Mouse (Mus musculus): ENCODE measurements around the gene Hap1. TPM values are rescaled to one million over a fixed set of nuclear protein-coding genes. Genes with fewer than 3 reads are reported as not detected.

Hap1 gene
- polyA plus RNA-seq, 1 experiment: 1.0 TPM

DNA sequence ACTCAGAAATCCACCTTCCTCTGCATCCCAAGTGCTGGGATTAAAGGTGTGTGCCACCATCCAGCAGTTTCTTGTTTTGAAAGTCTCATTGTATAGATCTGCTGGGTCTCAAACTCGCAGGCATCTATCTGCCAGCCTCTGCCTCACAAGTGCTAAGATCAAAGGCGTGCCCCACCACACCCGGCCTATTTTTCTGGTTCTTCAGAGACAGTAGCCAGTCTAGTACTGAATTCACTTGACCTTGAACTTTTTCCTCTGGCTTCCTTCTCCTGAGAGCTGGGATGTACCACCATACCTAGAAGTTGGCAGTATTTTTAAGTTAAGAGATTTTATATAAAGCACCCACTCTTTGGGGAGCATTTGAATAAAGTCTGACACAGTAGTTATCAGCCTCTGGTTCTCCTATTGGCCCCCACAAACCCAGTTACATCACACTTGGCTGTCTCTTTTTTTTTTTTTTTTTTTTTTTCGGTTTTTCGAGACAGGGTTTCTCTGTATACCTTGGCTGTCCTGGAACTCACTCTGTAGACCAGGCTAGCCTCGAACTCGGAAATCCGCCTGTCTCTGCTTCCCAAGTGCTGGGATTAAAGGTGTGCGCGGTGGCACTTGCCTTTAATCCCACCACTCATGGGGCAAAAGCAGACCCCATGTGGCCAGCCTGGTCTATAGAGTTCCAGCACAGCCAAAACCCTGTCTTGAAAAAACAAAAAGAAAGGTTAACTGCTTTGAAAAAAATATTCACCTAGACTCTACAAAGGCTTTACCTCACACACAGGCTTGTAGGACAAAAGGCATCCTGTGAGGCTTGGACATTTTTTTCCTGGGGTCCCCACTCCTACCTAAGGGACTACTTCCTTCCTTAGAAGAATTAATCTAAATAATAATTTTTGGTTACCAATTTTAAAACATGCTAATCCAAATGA lies 37.1 kb downstream of the Hap1 start:
- Histone ChIP-seq H3K79me2 (ENCODE audit: control insufficient read depth, insufficient read depth) (peaks cover 9% of the 10 kb centered on the region), H3K36me3 (ENCODE audit: control insufficient read depth, insufficient read depth) (peaks cover 26% of the 10 kb centered on the region), H3K4me3 (peak overlapping the region; percentile 95), H3ac (ENCODE audit: control insufficient read depth, insufficient read length) (no peak overlapping the region), H3K27me3 (ENCODE audit: control insufficient read depth, insufficient read depth, insufficient read length) (peaks cover 4% of the 10 kb centered on the region), H3K4me2 (ENCODE audit: low read depth) (peak overlapping the region; percentile 94)
- TF ChIP-seq CEBPB (IDR thresholded peaks at IDR 0.05; ENCODE audit: insufficient read depth, poor library complexity, severe bottlenecking): no peak

DNA sequence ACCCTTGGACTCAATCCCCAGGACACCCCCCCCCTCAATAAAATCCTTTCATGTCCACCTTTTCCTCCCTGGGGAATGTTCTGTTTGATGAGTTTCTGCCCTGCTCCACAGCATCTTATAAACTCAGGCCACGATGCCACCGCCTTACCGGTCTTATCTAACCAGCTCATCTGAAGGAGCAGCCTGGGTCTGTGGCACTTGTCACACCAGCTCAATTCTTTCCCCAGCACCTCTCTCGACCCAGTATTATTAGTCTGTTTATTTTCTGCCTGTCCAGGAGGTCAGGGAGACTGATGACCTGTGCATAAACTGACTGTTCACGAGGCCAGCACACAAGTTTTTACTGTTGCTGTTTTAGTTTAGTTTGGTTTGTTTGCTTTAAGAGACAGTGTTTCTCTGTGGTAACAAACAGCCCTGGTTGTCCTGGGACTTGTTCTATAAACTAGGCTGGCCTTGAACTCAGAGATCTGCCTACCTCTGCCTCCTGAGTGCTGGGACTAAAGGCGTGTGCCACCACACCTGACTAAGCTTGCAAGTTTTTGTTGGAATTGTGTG lies 38.0 kb downstream of the Hap1 start:
- H3ac ChIP-seq (ENCODE audit: control insufficient read depth, insufficient read length): no peak overlapping the region
- TF ChIP-seq SRF (IDR thresholded peaks at IDR 0.05; ENCODE audit: control insufficient read depth, insufficient read length, low read depth): no peak
- TF ChIP-seq POLR2AphosphoS2 (IDR thresholded peaks at IDR 0.05; ENCODE audit: insufficient read length, low read depth): no peak
- no peak for TF ChIP-seq POLR2A (IDR thresholded peaks at IDR 0.05; ENCODE audit: insufficient read length, low read depth)
- no peak for TF ChIP-seq USF1 (IDR thresholded peaks at IDR 0.05; ENCODE audit: low read depth)
- TF ChIP-seq MYOD1 (IDR thresholded peaks at IDR 0.05; ENCODE audit: control insufficient read depth in 1 of 3, insufficient read length in 2 of 3, low read depth in 2 of 3): no peak
- no peak for TF ChIP-seq MYOG (IDR thresholded peaks at IDR 0.05; ENCODE audit: control insufficient read depth in 1 of 3, insufficient read depth in 1 of 3, insufficient read length in 2 of 3, low read depth in 2 of 3)
- no peak for TF ChIP-seq REST (IDR thresholded peaks at IDR 0.05; ENCODE audit: insufficient read depth, insufficient read length)
- no peak for TF ChIP-seq CEBPB (IDR thresholded peaks at IDR 0.05; ENCODE audit: insufficient read depth, poor library complexity, severe bottlenecking)
- peaks cover 4% of the 10 kb centered on the region for H3K27me3 ChIP-seq (ENCODE audit: control insufficient read depth, insufficient read depth, insufficient read length)
- no peak overlapping the region for H3K4me3 ChIP-seq
- H3K79me2 ChIP-seq (ENCODE audit: control insufficient read depth, insufficient read depth): peaks cover 9% of the 10 kb centered on the region
- no peak overlapping the region for H3K4me2 ChIP-seq (ENCODE audit: low read depth)
- peaks cover 23% of the 10 kb centered on the region for H3K36me3 ChIP-seq (ENCODE audit: control insufficient read depth, insufficient read depth)

DNA sequence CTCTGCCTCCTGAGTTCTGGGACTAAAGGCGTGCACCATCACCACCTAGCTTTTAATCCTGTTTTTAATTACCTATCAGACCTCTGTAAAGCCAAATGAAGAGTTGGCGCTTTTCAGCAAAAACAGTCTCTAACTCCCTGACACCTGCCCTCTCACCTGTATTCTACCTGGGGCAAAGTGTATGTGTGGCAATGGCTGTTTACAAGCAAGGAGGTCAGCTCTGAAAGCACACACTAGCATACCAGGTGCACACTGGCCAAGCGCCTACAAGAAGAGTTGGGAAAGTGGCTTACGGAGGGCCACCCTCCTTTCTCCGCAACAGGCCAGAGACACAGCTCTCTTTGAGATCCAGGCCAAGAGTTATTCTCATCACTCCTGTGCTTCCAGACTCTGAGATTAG lies 40.5 kb downstream of the Hap1 start:
- H3K4me2 ChIP-seq (ENCODE audit: low read depth): no peak overlapping the region
- peaks cover under 1% of the 10 kb centered on the region for H3K36me3 ChIP-seq (ENCODE audit: control insufficient read depth, insufficient read depth)
- H3K79me2 ChIP-seq (ENCODE audit: control insufficient read depth, insufficient read depth): no peaks in the 10 kb centered on the region
- no peak overlapping the region for H3ac ChIP-seq (ENCODE audit: control insufficient read depth, insufficient read length)
- H3K4me3 ChIP-seq: no peak overlapping the region
- H3K27me3 ChIP-seq (ENCODE audit: control insufficient read depth, insufficient read depth, insufficient read length): peaks cover 4% of the 10 kb centered on the region
- no peak for TF ChIP-seq MAX (IDR thresholded peaks at IDR 0.05; ENCODE audit: low read depth)
- no peak for TF ChIP-seq TCF3 (IDR thresholded peaks at IDR 0.05; ENCODE audit: insufficient read length, low read depth)
- no peak for TF ChIP-seq E2F4 (IDR thresholded peaks at IDR 0.05; ENCODE audit: insufficient read depth)
- no peak for TF ChIP-seq POLR2A (IDR thresholded peaks at IDR 0.05; ENCODE audit: insufficient read length, low read depth)
- no peak for TF ChIP-seq SRF (IDR thresholded peaks at IDR 0.05; ENCODE audit: control insufficient read depth, insufficient read length, low read depth)
- TF ChIP-seq USF1 (IDR thresholded peaks at IDR 0.05; ENCODE audit: low read depth): no peak
- no peak for TF ChIP-seq CEBPB (IDR thresholded peaks at IDR 0.05; ENCODE audit: insufficient read depth, poor library complexity, severe bottlenecking)
- TF ChIP-seq MYOG (IDR thresholded peaks at IDR 0.05; ENCODE audit: control insufficient read depth in 1 of 3, insufficient read depth in 1 of 3, insufficient read length in 2 of 3, low read depth in 2 of 3): no peak
- no peak for TF ChIP-seq REST (IDR thresholded peaks at IDR 0.05; ENCODE audit: insufficient read depth, insufficient read length)
- TF ChIP-seq MYOD1 (IDR thresholded peaks at IDR 0.05; ENCODE audit: control insufficient read depth in 1 of 3, insufficient read length in 2 of 3, low read depth in 2 of 3): no peak
- TF ChIP-seq POLR2AphosphoS2 (IDR thresholded peaks at IDR 0.05; ENCODE audit: insufficient read length, low read depth): no peak
- TF ChIP-seq TCF12 (IDR thresholded peaks at IDR 0.05; ENCODE audit: insufficient read depth, poor library complexity, severe bottlenecking): no peak

DNA sequence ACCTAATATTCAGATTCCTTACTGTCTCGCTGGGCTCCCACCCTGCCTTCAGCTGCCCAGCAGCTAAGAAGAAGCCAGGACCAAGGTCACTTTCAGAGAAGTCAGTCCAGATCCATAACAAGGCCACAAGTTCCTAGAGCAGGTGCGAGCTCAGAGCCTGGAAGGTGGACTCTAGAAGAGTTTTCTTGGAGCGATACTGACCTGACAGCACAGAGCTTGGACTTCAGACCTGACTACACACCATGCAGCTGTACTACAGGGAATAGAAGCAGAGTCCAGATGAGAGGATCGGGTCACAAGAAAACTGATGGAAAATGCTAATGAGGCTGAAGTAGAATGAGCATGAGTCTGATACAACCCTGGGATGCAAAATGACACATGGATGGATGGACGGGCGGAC lies 42.5 kb downstream of the Hap1 start:
- no peaks in the 10 kb centered on the region for H3K79me2 ChIP-seq (ENCODE audit: control insufficient read depth, insufficient read depth)
- no peak overlapping the region for H3ac ChIP-seq (ENCODE audit: control insufficient read depth, insufficient read length)
- H3K36me3 ChIP-seq (ENCODE audit: control insufficient read depth, insufficient read depth): no peaks in the 10 kb centered on the region
- no peak for TF ChIP-seq MYOD1 (IDR thresholded peaks at IDR 0.05; ENCODE audit: control insufficient read depth in 1 of 3, insufficient read length in 2 of 3, low read depth in 2 of 3)
- no peak for TF ChIP-seq MAX (IDR thresholded peaks at IDR 0.05; ENCODE audit: low read depth)
- no peak for TF ChIP-seq MYOG (IDR thresholded peaks at IDR 0.05; ENCODE audit: control insufficient read depth in 1 of 3, insufficient read depth in 1 of 3, insufficient read length in 2 of 3, low read depth in 2 of 3)
- TF ChIP-seq POLR2AphosphoS2 (IDR thresholded peaks at IDR 0.05; ENCODE audit: insufficient read length, low read depth): no peak
- TF ChIP-seq POLR2A (IDR thresholded peaks at IDR 0.05; ENCODE audit: insufficient read length, low read depth): no peak
- no peak for TF ChIP-seq TCF3 (IDR thresholded peaks at IDR 0.05; ENCODE audit: insufficient read length, low read depth)
- no peak for TF ChIP-seq E2F4 (IDR thresholded peaks at IDR 0.05; ENCODE audit: insufficient read depth)
- no peak for TF ChIP-seq REST (IDR thresholded peaks at IDR 0.05; ENCODE audit: insufficient read depth, insufficient read length)
- no peak for TF ChIP-seq TCF12 (IDR thresholded peaks at IDR 0.05; ENCODE audit: insufficient read depth, poor library complexity, severe bottlenecking)
- no peak for TF ChIP-seq CEBPB (IDR thresholded peaks at IDR 0.05; ENCODE audit: insufficient read depth, poor library complexity, severe bottlenecking)
- TF ChIP-seq USF1 (IDR thresholded peaks at IDR 0.05; ENCODE audit: low read depth): no peak
- no peak overlapping the region for H3K4me2 ChIP-seq (ENCODE audit: low read depth)
- H3K4me3 ChIP-seq: no peak overlapping the region
- peaks cover 4% of the 10 kb centered on the region for H3K27me3 ChIP-seq (ENCODE audit: control insufficient read depth, insufficient read depth, insufficient read length)
